Mouse (Mus musculus): ENCODE measurements at regions not wholly inside any gene's neighbourhood (a gene's known extent, or its start where the extent isn't known, plus 50 kb on each side); places are given as distances from the start of the nearest gene placed in this dataset.

DNA sequence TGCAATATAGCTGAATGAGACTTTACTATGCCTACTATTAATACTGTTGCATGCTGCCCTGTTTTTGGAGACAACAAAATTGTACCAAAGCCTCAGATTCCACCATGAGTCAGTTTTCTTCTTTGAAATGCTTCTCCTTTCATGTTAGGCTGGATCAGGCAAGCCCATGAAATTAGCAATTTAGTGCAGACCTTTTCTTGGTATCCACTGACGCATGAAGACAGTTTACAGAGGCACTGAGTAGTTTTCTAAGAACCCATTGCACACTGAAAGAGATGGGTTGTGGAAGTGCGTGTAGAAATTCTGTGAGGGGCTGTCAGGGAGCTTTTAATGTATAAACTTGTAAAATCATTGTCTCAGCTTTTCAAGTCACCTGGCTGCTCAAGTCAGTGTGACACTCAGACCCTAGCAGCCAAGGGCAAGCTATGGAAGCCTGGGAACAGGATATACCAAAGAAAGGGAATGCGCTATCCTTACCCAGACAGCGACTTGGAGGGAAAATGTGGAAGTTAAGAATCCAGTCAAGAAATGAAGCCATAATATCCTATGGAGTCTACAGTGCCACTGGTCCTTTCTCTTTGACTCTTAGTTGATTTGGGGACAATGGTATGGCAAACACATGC is 323.1 kb downstream of the Mef2c start:
- H3K4me1 ChIP-seq (replicated peaks; ENCODE audit: control insufficient read depth in 2 of 2, insufficient read depth in 2 of 2, low read length in 1 of 2), result no peaks in the 10 kb centered on the region
- no peak overlapping the region for H3K9ac ChIP-seq (replicated peaks)
- no peak overlapping the region for H3K27ac ChIP-seq
- no peak overlapping the region for H3K4me2 ChIP-seq (ENCODE audit: low read depth)
- no peak overlapping the region for H3K4me3 ChIP-seq (ENCODE audit: insufficient read depth in 1 of 2, low read depth in 2 of 2, low read length in 2 of 2)
- H3K36me3 ChIP-seq (replicated peaks; ENCODE audit: control insufficient read depth, insufficient read depth, low read depth), result no peaks in the 10 kb centered on the region
- no peaks in the 10 kb centered on the region for H3K27me3 ChIP-seq (ENCODE audit: control insufficient read depth, insufficient read depth, low read length)
- ATAC-seq (ENCODE audit: insufficient read depth) (no peak), DNase-seq (ENCODE audit: low read depth in 3 of 3, low spot score in 3 of 3) (no peak)
- TF ChIP-seq CTCF (IDR thresholded peaks at IDR 0.05; ENCODE audit: low read depth) (no peak), EP300 (IDR thresholded peaks at IDR 0.05; ENCODE audit: low read depth) (no peak)
- 51% methylated on average over 4 of the region's 4 CpGs for WGBS (ENCODE audit: insufficient replicate concordance)
- H3K9me3 ChIP-seq (ENCODE audit: control insufficient read depth, low read length), result no peaks in the 10 kb centered on the region

GRCm38 (mm10) chr13:83865932-83866685 is 356.0 kb upstream of the Tmem161b start:
- Histone ChIP-seq H3K4me2 (ENCODE audit: low read depth) (no peak overlapping the region), H3K36me3 (replicated peaks; ENCODE audit: control insufficient read depth, insufficient read depth, low read depth) (no peaks in the 10 kb centered on the region), H3K9ac (replicated peaks) (no peak overlapping the region), H3K27ac (no peak overlapping the region), H3K4me3 (ENCODE audit: insufficient read depth in 1 of 2, low read depth in 2 of 2, low read length in 2 of 2) (no peak overlapping the region), H3K4me1 (replicated peaks; ENCODE audit: control insufficient read depth in 2 of 2, insufficient read depth in 2 of 2, low read length in 1 of 2) (no peaks in the 10 kb centered on the region), H3K9me3 (ENCODE audit: control insufficient read depth, low read length) (no peaks in the 10 kb centered on the region), H3K27me3 (ENCODE audit: control insufficient read depth, insufficient read depth, low read length) (no peaks in the 10 kb centered on the region)
- DNase-seq (ENCODE audit: low read depth in 3 of 3, low spot score in 3 of 3), result no peak
- no peak for ATAC-seq (ENCODE audit: insufficient read depth)
- WGBS (ENCODE audit: insufficient replicate concordance), result 57% methylated on average over 6 of the region's 6 CpGs
- TF ChIP-seq CTCF (IDR thresholded peaks at IDR 0.05; ENCODE audit: low read depth) (no peak), EP300 (IDR thresholded peaks at IDR 0.05; ENCODE audit: low read depth) (no peak)

DNA sequence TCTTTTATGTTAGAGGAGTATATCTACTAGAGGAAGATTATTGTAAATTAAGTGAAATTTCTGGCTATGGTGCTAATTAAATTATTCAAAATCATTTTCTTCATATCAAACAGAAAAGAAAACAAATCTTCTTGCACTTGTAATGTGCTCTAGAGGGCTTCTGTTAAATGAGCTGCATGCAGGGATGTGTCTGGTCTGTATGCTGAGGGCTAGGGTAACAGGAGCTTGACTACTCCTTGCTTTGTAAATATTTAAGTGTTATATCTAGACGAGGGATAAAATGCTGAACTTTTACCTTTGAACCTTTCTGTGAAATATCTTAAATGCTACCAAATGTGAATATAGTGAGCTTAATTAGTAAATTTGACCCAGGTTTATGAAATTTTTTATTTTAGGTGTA is 354.9 kb upstream of the Tmem161b start:
- no peak overlapping the region for H3K4me2 ChIP-seq (ENCODE audit: low read depth)
- no peak for ATAC-seq (ENCODE audit: insufficient read depth)
- 37% methylated on average over 1 of the region's 1 CpGs for WGBS (ENCODE audit: insufficient replicate concordance)

DNA sequence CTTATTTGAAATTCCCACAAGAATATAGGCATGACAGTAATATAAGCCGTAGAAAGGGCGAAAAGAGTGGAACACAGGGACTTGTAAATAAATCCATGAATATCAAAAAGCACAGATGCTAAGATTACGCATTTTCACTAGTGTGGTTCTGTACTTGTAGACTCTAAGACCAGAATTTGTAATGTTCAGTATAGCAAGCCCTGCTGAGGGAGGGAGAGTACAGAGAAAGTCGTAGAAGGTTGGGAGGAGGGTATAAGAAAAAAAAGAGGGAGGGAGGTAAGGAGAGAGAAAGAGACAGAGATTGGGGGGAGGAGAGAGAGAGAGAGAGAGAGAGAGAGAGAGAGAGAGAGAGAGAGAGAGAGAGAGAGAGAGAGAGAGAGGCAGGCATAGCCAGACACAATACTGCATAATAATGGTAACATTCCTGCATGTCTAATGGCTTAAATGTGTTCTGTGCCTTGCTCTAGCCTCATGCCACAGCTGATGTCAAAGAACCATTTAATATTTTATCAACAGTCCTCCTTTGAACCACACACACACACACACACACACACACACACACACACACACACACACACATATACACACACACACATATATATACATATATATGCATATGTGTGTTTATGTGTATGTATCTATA is 354.1 kb upstream of the Tmem161b start:
- no peak overlapping the region for H3K4me3 ChIP-seq (ENCODE audit: insufficient read depth in 1 of 2, low read depth in 2 of 2, low read length in 2 of 2)
- no peaks in the 10 kb centered on the region for H3K27me3 ChIP-seq (ENCODE audit: control insufficient read depth, insufficient read depth, low read length)
- H3K4me1 ChIP-seq (replicated peaks; ENCODE audit: control insufficient read depth in 2 of 2, insufficient read depth in 2 of 2, low read length in 1 of 2), result no peaks in the 10 kb centered on the region
- no peaks in the 10 kb centered on the region for H3K9me3 ChIP-seq (ENCODE audit: control insufficient read depth, low read length)
- H3K4me2 ChIP-seq (ENCODE audit: low read depth), result no peak overlapping the region
- H3K9ac ChIP-seq (replicated peaks), result no peak overlapping the region
- ATAC-seq (ENCODE audit: insufficient read depth), result no peak
- DNase-seq (ENCODE audit: low read depth in 3 of 3, low spot score in 3 of 3), result no peak
- 59% methylated on average over 4 of the region's 4 CpGs for WGBS (ENCODE audit: insufficient replicate concordance)
- no peak for TF ChIP-seq EP300 (IDR thresholded peaks at IDR 0.05; ENCODE audit: low read depth)
- no peak for TF ChIP-seq CTCF (IDR thresholded peaks at IDR 0.05; ENCODE audit: low read depth)
- no peak overlapping the region for H3K27ac ChIP-seq
- no peaks in the 10 kb centered on the region for H3K36me3 ChIP-seq (replicated peaks; ENCODE audit: control insufficient read depth, insufficient read depth, low read depth)

More for the DNA sequence above, 354.9 kb upstream of the Tmem161b start:
- no peak for DNase-seq (ENCODE audit: low read depth in 3 of 3, low spot score in 3 of 3)
- no peak for TF ChIP-seq CTCF (IDR thresholded peaks at IDR 0.05; ENCODE audit: low read depth)
- no peaks in the 10 kb centered on the region for H3K36me3 ChIP-seq (replicated peaks; ENCODE audit: control insufficient read depth, insufficient read depth, low read depth)
- no peak overlapping the region for H3K4me3 ChIP-seq (ENCODE audit: insufficient read depth in 1 of 2, low read depth in 2 of 2, low read length in 2 of 2)
- H3K27ac ChIP-seq, result no peak overlapping the region
- no peaks in the 10 kb centered on the region for H3K27me3 ChIP-seq (ENCODE audit: control insufficient read depth, insufficient read depth, low read length)
- no peaks in the 10 kb centered on the region for H3K9me3 ChIP-seq (ENCODE audit: control insufficient read depth, low read length)
- no peak overlapping the region for H3K9ac ChIP-seq (replicated peaks)
- H3K4me1 ChIP-seq (replicated peaks; ENCODE audit: control insufficient read depth in 2 of 2, insufficient read depth in 2 of 2, low read length in 1 of 2), result no peaks in the 10 kb centered on the region

DNA sequence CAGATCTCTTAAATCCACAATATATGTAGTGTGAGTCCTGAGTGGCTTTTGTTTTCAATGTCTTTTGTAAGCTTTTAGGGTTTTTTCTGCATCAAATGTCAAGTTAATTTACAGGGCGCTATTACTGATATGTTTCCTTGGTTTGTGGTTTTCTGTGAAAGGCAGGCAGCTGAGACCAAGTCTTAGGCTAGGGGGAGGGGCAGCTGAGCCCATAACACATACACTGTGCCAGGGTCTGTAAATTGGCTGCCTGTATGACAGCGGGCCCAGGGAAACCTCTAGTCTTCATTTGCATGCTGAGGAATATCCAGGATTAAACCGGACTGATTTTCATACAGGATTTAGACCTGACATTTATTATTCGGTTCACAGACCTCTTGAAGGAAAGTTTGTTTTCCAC is 353.2 kb upstream of the Tmem161b start:
- Histone ChIP-seq H3K9me3 (ENCODE audit: control insufficient read depth, low read length) (no peaks in the 10 kb centered on the region), H3K4me2 (ENCODE audit: low read depth) (no peak overlapping the region), H3K4me1 (replicated peaks; ENCODE audit: control insufficient read depth in 2 of 2, insufficient read depth in 2 of 2, low read length in 1 of 2) (no peaks in the 10 kb centered on the region), H3K9ac (replicated peaks) (no peak overlapping the region), H3K27ac (no peak overlapping the region), H3K27me3 (ENCODE audit: control insufficient read depth, insufficient read depth, low read length) (no peaks in the 10 kb centered on the region), H3K4me3 (ENCODE audit: insufficient read depth in 1 of 2, low read depth in 2 of 2, low read length in 2 of 2) (no peak overlapping the region), H3K36me3 (replicated peaks; ENCODE audit: control insufficient read depth, insufficient read depth, low read depth) (no peaks in the 10 kb centered on the region)
- WGBS (ENCODE audit: insufficient replicate concordance), result 21% methylated on average over 4 of the region's 4 CpGs
- DNase-seq (ENCODE audit: low read depth in 3 of 3, low spot score in 3 of 3), result no peak
- ATAC-seq (ENCODE audit: insufficient read depth), result no peak
- no peak for TF ChIP-seq CTCF (IDR thresholded peaks at IDR 0.05; ENCODE audit: low read depth)
- no peak for TF ChIP-seq EP300 (IDR thresholded peaks at IDR 0.05; ENCODE audit: low read depth)

All from liver, embryonic 14.5 days (tissue).